Mouse (Mus musculus) induced T-regulatory cell, adult 2 months (primary cell): ENCODE results near the gene Galntl6.

Experiments
- DNase-seq: peaks from one replicate; pipeline ENCODE4 v3.0.0-alpha.2; 2012; ENCODE audit warnings: low read depth

The Galntl6 gene

GRCm38 (mm10) chr8:58912196-58912839 lies at the start of gene Galntl6:
TSS of gene Galntl6 (minus strand) at chr8:58912640.
- no peak for DNase-seq

DNA sequence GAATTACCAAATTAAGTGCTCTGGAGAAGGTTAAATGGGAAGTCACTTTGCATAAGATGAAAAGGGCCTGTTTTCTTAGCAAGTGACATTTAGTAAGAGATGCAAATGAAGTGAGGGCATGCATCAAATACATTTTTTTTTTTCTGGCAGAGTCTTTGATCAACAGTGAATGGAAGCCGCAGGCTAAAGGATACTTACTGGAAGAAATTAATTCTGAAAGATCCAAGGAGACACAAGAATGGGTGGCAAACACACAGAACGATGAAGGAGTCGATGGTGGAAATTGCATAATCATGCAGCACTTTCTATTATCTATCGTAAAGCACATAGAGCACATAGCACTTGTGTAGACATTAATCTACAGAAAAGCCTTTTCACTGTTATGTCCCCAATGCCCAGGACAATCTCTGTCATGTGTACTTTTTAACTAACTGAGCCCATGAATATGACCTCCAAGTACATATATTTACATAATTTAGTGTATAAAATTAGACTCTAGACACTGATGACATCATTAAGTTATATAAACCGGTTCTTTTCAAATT lies 44.8 kb upstream of the Galntl6 start:
- DNase-seq = no peak

DNA sequence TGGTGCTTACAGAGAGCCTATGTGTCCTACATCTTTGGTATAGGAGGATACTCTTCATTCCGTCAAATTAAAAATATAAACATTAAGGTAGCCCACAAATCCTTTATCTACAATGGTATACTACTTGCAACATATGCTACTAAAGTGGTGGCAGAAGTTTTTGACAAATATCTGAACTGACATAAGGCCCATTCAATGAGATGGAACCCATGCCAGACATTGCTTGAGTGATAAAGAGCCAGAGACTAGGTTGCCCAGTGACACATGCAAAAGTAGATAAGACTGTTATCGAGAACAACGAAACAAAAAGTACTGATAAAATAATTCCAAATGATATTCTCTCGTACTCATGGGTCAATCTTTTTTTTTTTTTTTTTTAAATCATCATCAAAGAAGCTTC lies 31.3 kb upstream of the Galntl6 start:
- DNase-seq = no peak

GRCm38 (mm10) chr8:58931066-58931465 lies 18.6 kb upstream of the Galntl6 start:
- no peak for DNase-seq

DNA sequence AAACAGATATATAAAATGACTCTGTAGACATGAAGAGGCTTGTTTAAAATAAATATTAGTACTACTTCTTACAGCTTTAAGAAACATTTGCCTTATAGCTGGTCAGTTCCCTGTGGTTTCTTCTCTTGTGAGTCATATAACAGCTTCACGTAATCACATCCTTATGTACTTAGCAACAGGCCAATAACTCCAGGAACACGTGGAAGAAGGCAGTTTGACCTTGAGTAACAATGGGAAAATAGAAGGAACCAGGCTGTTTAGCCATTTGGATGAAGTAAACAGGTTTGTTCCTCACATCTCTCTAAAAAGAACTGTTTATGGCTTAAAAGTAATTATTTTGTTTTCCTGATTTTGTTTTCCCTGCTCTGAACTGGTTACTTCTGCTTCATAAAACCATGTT lies 2.7 kb upstream of the Galntl6 start:
- DNase-seq = no peak

DNA sequence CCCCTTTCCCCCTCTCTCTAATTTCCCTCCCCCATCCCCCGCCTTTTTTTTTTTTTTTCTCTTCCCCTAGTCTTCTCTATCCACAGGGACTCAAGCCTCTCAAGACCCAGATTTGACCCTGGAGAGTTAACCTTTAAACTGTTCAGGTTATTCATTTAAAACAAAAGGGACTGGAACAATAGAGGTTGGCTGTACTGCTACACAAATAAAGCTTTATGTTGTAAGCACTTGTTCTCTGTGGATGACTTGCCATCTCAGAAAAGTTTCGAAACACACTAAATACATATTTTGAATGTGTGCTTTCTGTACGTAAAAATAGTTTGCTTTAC lies 1.2 kb upstream of the Galntl6 start:
- no peak for DNase-seq

DNA sequence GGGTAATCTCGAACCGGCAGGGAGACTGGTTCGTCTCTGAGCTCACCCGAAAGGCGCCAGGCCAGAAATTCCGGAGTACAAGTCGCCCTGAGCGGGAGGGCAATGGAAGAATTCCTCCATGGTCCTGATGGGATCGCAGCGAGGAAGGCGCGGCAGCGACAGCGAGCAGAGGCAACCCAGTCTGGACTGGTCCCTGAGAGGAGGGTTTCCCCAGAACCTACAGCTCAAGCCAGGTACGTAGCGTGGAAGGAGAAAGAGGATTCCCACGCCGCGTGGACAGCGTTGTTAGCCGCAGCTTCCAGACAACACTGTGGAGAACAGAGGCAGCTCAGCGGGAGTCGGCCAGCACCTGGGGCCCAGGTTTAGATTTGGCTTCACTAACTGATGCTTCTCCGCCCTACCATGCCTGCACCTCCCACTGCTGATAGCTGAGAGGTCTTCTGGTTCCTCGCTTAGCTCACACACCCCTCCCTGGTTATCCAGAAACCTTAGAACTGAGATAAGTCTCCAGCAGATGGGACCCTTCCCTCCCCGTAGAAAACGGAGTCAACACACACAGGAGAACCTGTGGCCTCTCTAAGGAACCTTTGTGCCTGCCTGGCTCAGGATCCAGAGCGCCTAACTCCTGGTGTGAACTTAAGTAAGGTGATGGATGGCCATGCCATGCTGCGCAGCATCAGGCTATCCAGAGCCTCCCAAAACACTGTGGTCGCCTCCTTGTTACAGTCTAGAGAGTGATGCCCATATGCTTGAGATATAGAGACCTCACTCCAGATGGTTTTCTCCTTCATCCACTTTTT lies 600 bp upstream of the Galntl6 start:
- no peak for DNase-seq

- DNase-seq = no peak
Observed at GRCm38 (mm10) chr8:58911677-58912076, 763 bp downstream of the Galntl6 start, which contains the start of gene BC030500. TSS of gene BC030500 (plus strand) at chr8:58911755.

DNA sequence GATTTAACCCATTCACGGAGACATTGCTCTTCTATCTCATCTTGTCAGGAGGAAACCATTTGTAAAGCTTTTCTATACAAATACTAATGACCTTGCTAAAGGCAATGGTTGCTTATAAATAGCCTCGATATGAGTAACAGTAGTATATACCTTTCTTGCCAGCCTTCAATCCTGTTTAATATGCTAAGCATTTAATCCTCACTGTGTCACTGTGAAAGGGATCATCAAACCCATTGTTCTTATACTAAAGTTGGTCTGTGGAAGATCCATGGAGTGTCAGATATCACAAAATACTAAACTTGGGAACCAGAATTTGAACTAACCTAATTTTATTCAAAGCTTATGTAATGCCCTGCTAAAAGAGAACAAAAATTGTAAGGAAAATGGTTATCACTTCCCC lies 8.0 kb downstream of the Galntl6 start:
- no peak for DNase-seq

- DNase-seq = no peak
Observed at GRCm38 (mm10) chr8:58895960-58896359, 16.5 kb downstream of the Galntl6 start.

GRCm38 (mm10) chr8:58890591-58890990 lies 21.8 kb downstream of the Galntl6 start:
- no peak for DNase-seq

- no peak for DNase-seq
Observed at GRCm38 (mm10) chr8:58886405-58886804, 26.0 kb downstream of the Galntl6 start.

GRCm38 (mm10) chr8:58824347-58824746 lies 88.1 kb downstream of the Galntl6 start:
- no peak for DNase-seq

DNA sequence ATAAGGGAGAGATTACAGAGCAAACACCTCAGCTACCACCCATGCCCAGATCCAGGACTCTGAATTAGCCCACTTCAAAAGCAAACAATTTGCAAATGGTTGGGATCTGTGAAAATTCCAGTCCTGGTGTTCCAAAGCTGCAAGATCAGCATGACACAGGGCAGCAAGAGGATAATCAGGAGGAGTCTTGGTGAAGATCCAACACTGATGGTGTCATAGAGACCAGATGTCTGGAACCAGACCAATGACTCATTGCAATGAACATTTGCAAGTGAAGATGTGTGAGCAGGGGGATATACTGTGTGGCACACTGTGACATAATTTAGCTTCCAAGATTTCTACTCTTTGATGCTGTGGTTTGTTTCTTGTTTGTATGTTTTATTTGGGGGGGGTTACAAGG lies 107.2 kb downstream of the Galntl6 start:
- DNase-seq = no peak

DNA sequence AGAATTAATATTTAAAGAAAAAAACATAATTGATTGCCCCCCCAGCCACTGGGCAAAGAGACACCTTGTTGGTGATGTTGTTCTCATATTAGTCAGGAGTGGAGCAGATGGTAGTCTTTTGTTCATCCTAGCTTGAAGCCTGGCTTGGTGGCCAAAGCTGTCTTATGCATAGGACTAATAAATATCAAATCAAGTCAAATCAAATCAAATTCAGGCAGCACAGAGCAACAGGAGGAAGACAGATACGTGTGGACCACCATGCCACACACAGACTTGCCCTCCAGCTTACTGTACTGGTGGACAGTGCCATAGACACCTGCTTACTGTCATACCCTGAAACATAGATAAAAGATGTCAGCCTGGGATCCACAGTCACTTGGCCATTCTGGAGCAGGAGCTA lies 110.6 kb downstream of the Galntl6 start:
- no peak for DNase-seq

- no peak for DNase-seq
Observed at GRCm38 (mm10) chr8:58753769-58754168, 158.7 kb downstream of the Galntl6 start.

- no peak for DNase-seq
Observed at GRCm38 (mm10) chr8:58737963-58738362, 174.5 kb downstream of the Galntl6 start.

DNA sequence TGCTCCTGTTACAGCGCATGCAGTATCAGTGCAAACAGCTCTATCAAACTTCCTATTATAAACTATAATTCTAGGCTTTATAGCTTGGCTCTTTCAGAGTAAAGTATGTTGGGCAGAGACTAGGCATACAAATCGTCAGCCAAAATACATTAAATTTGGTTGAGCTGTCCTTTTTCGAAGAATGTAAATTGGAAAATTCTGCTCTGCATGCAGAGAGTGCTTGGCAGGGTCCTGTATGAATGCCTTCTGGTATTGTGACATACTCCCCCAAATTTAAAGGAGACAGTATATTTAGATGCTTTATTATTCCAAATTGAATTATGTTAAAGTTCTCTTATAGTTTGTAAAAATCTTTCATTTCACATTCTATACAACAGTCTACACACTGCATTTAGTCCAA lies 220.7 kb downstream of the Galntl6 start:
- DNase-seq = no peak

- no peak for DNase-seq
Observed at GRCm38 (mm10) chr8:58677847-58678450, 234.5 kb downstream of the Galntl6 start.

GRCm38 (mm10) chr8:58669075-58669474 lies 243.4 kb downstream of the Galntl6 start:
- DNase-seq = no peak

DNA sequence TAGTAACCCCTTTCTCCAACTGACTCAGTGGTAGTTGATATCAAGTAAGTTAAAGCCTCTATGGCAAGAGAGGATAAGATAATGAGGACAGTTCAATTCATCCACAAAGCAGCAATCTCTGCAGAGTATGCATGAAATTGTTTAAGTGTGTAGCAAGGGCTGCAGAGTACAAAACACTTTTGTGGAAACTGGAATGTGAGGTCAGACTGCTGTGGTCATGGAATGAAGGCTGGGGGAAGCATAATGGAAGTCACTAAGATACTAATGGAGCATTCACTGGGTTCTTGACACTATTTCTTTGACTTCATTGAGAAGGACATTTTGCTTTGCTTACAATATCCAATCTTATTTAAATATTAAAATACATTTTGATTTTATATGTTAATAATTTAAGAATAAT lies 252.4 kb downstream of the Galntl6 start:
- DNase-seq = no peak

DNA sequence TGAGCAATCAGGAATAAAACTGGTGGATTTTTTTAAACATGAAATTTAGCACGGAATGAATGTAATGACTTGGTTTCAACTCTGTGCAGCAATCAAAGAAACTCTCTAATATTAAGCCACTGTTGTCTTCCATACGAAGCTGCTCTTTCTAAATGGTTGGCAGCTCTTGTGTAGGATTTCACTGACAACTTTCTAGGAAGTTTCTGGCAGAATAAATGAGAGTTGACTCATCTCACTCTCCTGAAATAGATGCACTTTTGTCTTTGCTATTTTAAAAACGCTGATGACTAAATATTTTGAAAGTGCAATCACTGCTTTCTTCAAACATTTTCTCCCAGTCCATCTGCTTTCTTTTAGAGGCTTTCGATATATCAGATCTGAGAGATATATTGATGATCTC lies 256.8 kb downstream of the Galntl6 start:
- DNase-seq = no peak

DNA sequence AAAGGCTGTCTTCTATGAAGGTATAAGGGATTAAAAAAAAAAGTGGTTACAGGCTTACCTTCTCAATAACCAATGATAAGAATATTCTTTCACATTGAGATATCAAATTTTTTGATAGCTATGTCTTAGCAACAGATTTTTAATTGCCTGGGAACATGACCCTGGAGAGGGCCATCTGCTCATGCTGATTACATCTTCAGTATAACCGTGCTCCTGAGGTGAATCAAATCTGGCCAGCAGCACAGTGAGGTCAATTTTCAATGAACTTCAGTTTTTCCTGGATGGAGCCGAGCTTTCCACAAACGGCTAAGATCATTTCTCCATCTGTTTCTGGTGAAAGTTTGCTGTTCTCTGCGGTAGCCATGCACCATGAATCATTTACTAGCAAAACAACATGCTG lies 306.0 kb downstream of the Galntl6 start:
- no peak for DNase-seq
